Mouse (Mus musculus) liver, embryonic 13.5 days (tissue): ENCODE data around the gene Wwox. TPM values are rescaled to one million over a fixed set of nuclear protein-coding genes. Genes with fewer than 3 reads are reported as not detected.
A peak's percentile ranks its signal among the peaks of the same experiment; 100 is the strongest.
"Not testable (repeated sequence)": the region's sequence is repeated elsewhere in the genome, so short reads cannot be mapped to it uniquely, and the experiment has no call there.

Source experiments
- ATAC-seq: fragments of 200-750 bp; cut with Nextera tagmentation; 2 replicates; pipeline ENCODE4 v1.8.0; 2017; ENCODE audit warnings: low read depth, mild to moderate bottlenecking, moderate number of reproducible peaks, moderate library complexity
- DNase-seq: peaks from one replicate; pipeline ENCODE4 v3.0.0; 2022
- H3K27ac ChIP-seq: fragments of 300-500 bp; sonication (generic); 2 replicates; pipeline ENCODE4 v1.5.1; 2015; ENCODE audit warnings: moderate library complexity, mild to moderate bottlenecking, inconsistent platforms
- H3K27me3 ChIP-seq: fragments of 300-500 bp; sonication (generic); 2 replicates; pipeline ENCODE4 v1.6.1; 2015; ENCODE audit warnings: mild to moderate bottlenecking, inconsistent platforms
- H3K36me3 ChIP-seq: fragments of 300-500 bp; sonication (generic); 2 replicates; pipeline ENCODE4 v1.6.1; 2015; ENCODE audit warnings: mild to moderate bottlenecking, inconsistent platforms
- H3K4me1 ChIP-seq: fragments of 300-500 bp; sonication (generic); replicated peaks from 2 replicates; pipeline ENCODE4 v1.6.1; 2015; ENCODE audit warnings: inconsistent platforms
- H3K4me2 ChIP-seq: fragments of 300-500 bp; sonication (generic); 2 replicates; pipeline ENCODE4 v1.6.1; 2015; ENCODE audit warnings: inconsistent platforms, mild to moderate bottlenecking, moderate library complexity
- H3K4me3 ChIP-seq: fragments of 300-500 bp; sonication (generic); replicated peaks from 2 replicates; pipeline ENCODE4 v1.5.1; 2015; ENCODE audit warnings: mild to moderate bottlenecking, inconsistent platforms
- H3K9ac ChIP-seq: fragments of 300-500 bp; sonication (generic); 2 replicates; pipeline ENCODE4 v1.6.1; 2015; ENCODE audit warnings: mild to moderate bottlenecking, inconsistent platforms
- H3K9me3 ChIP-seq: fragments of 300-500 bp; sonication (generic); replicated peaks from 2 replicates; pipeline ENCODE4 v1.6.1; 2016; ENCODE audit warnings: inconsistent platforms
- WGBS: fragments of 180-500 bp; shearing (Covaris S2); methylation state at CpG from one replicate; pipeline ENCODE4 v1.1.7; 2015; ENCODE audit not compliant: insufficient replicate concordance; 5-methylcytosine and 5-hydroxymethylcytosine counted together
- polyA plus RNA-seq: library from polyadenylated mRNA; unstranded; fragments of >200 nt; fragmentation: Nextera tagmentation; extraction: Ambion mirVana; gene quantifications from 2 replicates; pipeline ENCODE4 v1.2.1, GENCODE M21; 2015

Gene Wwox
- polyA plus RNA-seq, 1 experiment from 2014 or later: 4.0 TPM

- Histone ChIP-seq H3K4me1 (0 out of 2 replicates have a peak, but pooled peaks cover 2% of the 10 kb centered on the region), H3K27me3 (no peaks in the 10 kb centered on the region), H3K4me2 (no peak overlapping the region), H3K9me3 (no peaks in the 10 kb centered on the region), H3K9ac (no peak overlapping the region), H3K36me3 (no peaks in the 10 kb centered on the region), H3K4me3 (no peak overlapping the region), H3K27ac (no peak overlapping the region)
- ATAC-seq: no peak
- DNase-seq: no peak
- 64% methylated on average over 4 of the region's 4 CpGs for WGBS
These were observed 377.5 kb downstream of the Wwox start for GRCm38 (mm10) chr8:114816949-114817348.

GRCm38 (mm10) chr8:114821543-114821942 is 382.1 kb downstream of the Wwox start:
- Histone ChIP-seq H3K36me3 (no peaks in the 10 kb centered on the region), H3K9me3 (no peaks in the 10 kb centered on the region), H3K4me2 (no peak overlapping the region), H3K9ac (no peak overlapping the region), H3K4me1 (no peaks in the 10 kb centered on the region), H3K27ac (no peak overlapping the region), H3K4me3 (no peak overlapping the region), H3K27me3 (no peaks in the 10 kb centered on the region)
- DNase-seq: no peak
- no peak for ATAC-seq
- WGBS: 72% methylated on average over 8 of the region's 8 CpGs

- no peak overlapping the region for H3K27ac ChIP-seq
- no peak overlapping the region for H3K4me3 ChIP-seq
- H3K36me3 ChIP-seq: no peaks in the 10 kb centered on the region
- no peaks in the 10 kb centered on the region for H3K27me3 ChIP-seq
- DNase-seq (no peak), ATAC-seq (no peak)
- no peak overlapping the region for H3K4me2 ChIP-seq
- no peaks in the 10 kb centered on the region for H3K9me3 ChIP-seq
- 77% methylated on average over 8 of the region's 8 CpGs for WGBS
- no peaks in the 10 kb centered on the region for H3K4me1 ChIP-seq
- H3K9ac ChIP-seq: no peak overlapping the region
These were observed 386.0 kb downstream of the Wwox start for GRCm38 (mm10) chr8:114825460-114825859.

- Histone ChIP-seq H3K27ac (no peak overlapping the region), H3K4me1 (no peaks in the 10 kb centered on the region), H3K36me3 (no peaks in the 10 kb centered on the region), H3K4me2 (no peak overlapping the region), H3K27me3 (no peaks in the 10 kb centered on the region), H3K9me3 (no peaks in the 10 kb centered on the region), H3K9ac (no peak overlapping the region), H3K4me3 (no peak overlapping the region)
- ATAC-seq (no peak), DNase-seq (no peak)
- WGBS: 62% methylated on average over 5 of the region's 5 CpGs
These were observed 387.5 kb downstream of the Wwox start for GRCm38 (mm10) chr8:114826991-114827390.

- not testable (repeated sequence) for ATAC-seq, DNase-seq, H3K9me3 ChIP-seq, H3K4me3 ChIP-seq, H3K4me1 ChIP-seq, H3K4me2 ChIP-seq, H3K27me3 ChIP-seq, H3K27ac ChIP-seq, H3K36me3 ChIP-seq, H3K9ac ChIP-seq
- WGBS: 53% methylated on average over 1 of the region's 1 CpGs
These were observed 388.4 kb downstream of the Wwox start for GRCm38 (mm10) chr8:114827810-114828209.

GRCm38 (mm10) chr8:114831595-114831994 is 392.1 kb downstream of the Wwox start:
- Histone ChIP-seq H3K4me3 (no peak overlapping the region), H3K4me1 (peaks cover 7% of the 10 kb centered on the region; the same call in 1 of the 2 replicates), H3K27ac (no peak overlapping the region), H3K9ac (no peak overlapping the region), H3K36me3 (no peaks in the 10 kb centered on the region), H3K27me3 (no peaks in the 10 kb centered on the region), H3K4me2 (no peak overlapping the region), H3K9me3 (no peaks in the 10 kb centered on the region)
- 42% methylated on average over 9 of the region's 9 CpGs for WGBS
- DNase-seq: no peak
- ATAC-seq: no peak

- Histone ChIP-seq H3K27ac (no peak overlapping the region), H3K9ac (no peak overlapping the region), H3K36me3 (no peaks in the 10 kb centered on the region), H3K4me3 (no peak overlapping the region), H3K27me3 (no peaks in the 10 kb centered on the region), H3K4me2 (no peak overlapping the region), H3K4me1 (peaks cover 7% of the 10 kb centered on the region; the same call in 1 of the 2 replicates), H3K9me3 (no peaks in the 10 kb centered on the region)
- 50% methylated on average over 8 of the region's 8 CpGs for WGBS
- no peak for ATAC-seq
- no peak for DNase-seq
These were observed 392.9 kb downstream of the Wwox start for GRCm38 (mm10) chr8:114832251-114832774.

- no peak overlapping the region for H3K4me3 ChIP-seq
- no peak overlapping the region for H3K9ac ChIP-seq
- no peaks in the 10 kb centered on the region for H3K36me3 ChIP-seq
- no peak overlapping the region for H3K4me2 ChIP-seq
- H3K27ac ChIP-seq: no peak overlapping the region
- H3K27me3 ChIP-seq: no peaks in the 10 kb centered on the region
- ATAC-seq (no peak), DNase-seq (no peak)
- H3K9me3 ChIP-seq: no peaks in the 10 kb centered on the region
- peaks cover 7% of the 10 kb centered on the region; the same call in 1 of the 2 replicates for H3K4me1 ChIP-seq
- WGBS: 52% methylated on average over 15 of the region's 15 CpGs
These were observed 395.3 kb downstream of the Wwox start for GRCm38 (mm10) chr8:114834730-114835129.

GRCm38 (mm10) chr8:114839998-114840397 is 400.5 kb downstream of the Wwox start:
- H3K4me2 ChIP-seq: no peak overlapping the region
- H3K27ac ChIP-seq: no peak overlapping the region
- H3K27me3 ChIP-seq: no peaks in the 10 kb centered on the region
- no peaks in the 10 kb centered on the region for H3K9me3 ChIP-seq
- ATAC-seq (no peak), DNase-seq (no peak)
- no peak overlapping the region for H3K4me3 ChIP-seq
- no peak overlapping the region for H3K9ac ChIP-seq
- H3K36me3 ChIP-seq: no peaks in the 10 kb centered on the region
- 67% methylated on average over 10 of the region's 10 CpGs for WGBS
- no peaks in the 10 kb centered on the region for H3K4me1 ChIP-seq

- Histone ChIP-seq H3K27ac (no peak overlapping the region), H3K4me1 (no peaks in the 10 kb centered on the region; the same call in 1 of the 2 replicates), H3K4me2 (no peak overlapping the region), H3K9me3 (no peaks in the 10 kb centered on the region), H3K36me3 (no peaks in the 10 kb centered on the region), H3K9ac (no peak overlapping the region), H3K27me3 (no peaks in the 10 kb centered on the region), H3K4me3 (no peak overlapping the region)
- ATAC-seq (no peak), DNase-seq (no peak)
- 67% methylated on average over 7 of the region's 7 CpGs for WGBS
These were observed 408.2 kb downstream of the Wwox start for GRCm38 (mm10) chr8:114847666-114848065.

- DNase-seq: no peak
- 71% methylated on average over 9 of the region's 9 CpGs for WGBS
- Histone ChIP-seq H3K9me3 (no peaks in the 10 kb centered on the region), H3K27me3 (no peaks in the 10 kb centered on the region), H3K4me3 (no peak overlapping the region), H3K4me2 (peak overlapping the region; percentile 6; the same call in 1 of the 2 replicates), H3K4me1 (no peaks in the 10 kb centered on the region; the same call in 1 of the 2 replicates), H3K36me3 (no peaks in the 10 kb centered on the region), H3K27ac (no peak overlapping the region), H3K9ac (no peak overlapping the region)
- ATAC-seq: no peak; the same call in 1 of the 2 replicates
These were observed 410.0 kb downstream of the Wwox start for GRCm38 (mm10) chr8:114849461-114849860.
